Mouse (Mus musculus): ENCODE measurements around the gene Prss57.

DNA sequence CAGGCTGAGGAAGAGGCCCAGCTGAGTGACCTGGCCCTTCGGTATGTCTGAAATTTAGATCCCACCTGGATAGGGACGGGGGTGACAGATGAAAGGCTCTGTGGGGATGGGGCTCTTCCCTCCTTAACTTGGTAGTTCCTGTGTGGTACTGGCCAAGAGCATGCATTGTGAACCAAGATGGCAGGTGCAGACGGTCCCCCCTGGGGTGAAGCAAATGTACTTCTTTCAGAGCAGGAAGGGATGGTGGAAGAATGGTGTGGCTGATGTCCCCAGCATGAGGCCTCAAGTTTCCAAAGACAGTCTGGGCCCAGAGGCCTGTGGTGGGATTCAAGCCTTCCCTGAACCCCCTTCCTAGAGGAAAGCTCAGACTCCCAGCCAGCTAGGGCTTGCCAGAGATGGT is 34.9 kb downstream of the Prss57 start:
- no peak for TF ChIP-seq CTCF (IDR thresholded peaks at IDR 0.05; ENCODE audit: low read depth, low read length)
- TF ChIP-seq POLR2A (IDR thresholded peaks at IDR 0.05; ENCODE audit: borderline replicate concordance, low read depth, low read length) = no peak

All from bone marrow macrophage, adult 2 months (primary cell).